ENCODE assay signal across 8 mouse cellular contexts in genomic region chr13:47777206-47778099, GRCm38 (mm10).
DNase-seq lines count a peak whose midpoint lies in the region; ATAC-seq and TF ChIP-seq lines count a peak whose summit lies in the region.

No protein-coding gene starts in this region.

- H3K27me3 ChIP-seq in intestine, embryonic 14.5 days (replicated peaks; ENCODE audit: control insufficient read depth, insufficient read depth, low read length): no peaks in the 10 kb centered on the region
- no peaks in the 10 kb centered on the region for H3K27me3 ChIP-seq in liver, embryonic 12.5 days (replicated peaks)

- H3K9ac ChIP-seq in intestine, embryonic 14.5 days (ENCODE audit: low read length): no peak overlapping the region
- H3K9ac ChIP-seq in liver, embryonic 12.5 days: no peak overlapping the region

- no peaks in the 10 kb centered on the region for H3K36me3 ChIP-seq in intestine, embryonic 14.5 days (ENCODE audit: control insufficient read depth, insufficient read depth, low read length)
- H3K36me3 ChIP-seq in liver, embryonic 12.5 days: no peaks in the 10 kb centered on the region

- intact Hi-C loops in left cerebral cortex, adult 2 months (cut with DNase I): no loop called here

- H3K4me3 ChIP-seq in left cerebral cortex, adult 2 months: peak overlapping the region; percentile 7; the same call in 1 of the 2 replicates
- no peak overlapping the region for H3K4me3 ChIP-seq in intestine, embryonic 14.5 days (ENCODE audit: low read depth, low read length)
- H3K4me3 ChIP-seq in liver, embryonic 12.5 days: no peak overlapping the region

- peak overlapping the region; percentile 2; the same call in 1 of the 2 replicates for H3K4me2 ChIP-seq in intestine, embryonic 14.5 days (ENCODE audit: low read length)
- no peak overlapping the region for H3K4me2 ChIP-seq in liver, embryonic 12.5 days

- ATAC-seq in intestine, embryonic 14.5 days (replicated peaks; ENCODE audit: low FRiP score, low TSS enrichment, low read depth): no peak
- no peak for ATAC-seq in liver, embryonic 12.5 days

- H3K4me1 ChIP-seq in intestine, embryonic 14.5 days (replicated peaks; ENCODE audit: control insufficient read depth, insufficient read depth, low read length): no peaks in the 10 kb centered on the region; the same call in 1 of the 2 replicates
- H3K4me1 ChIP-seq in liver, embryonic 12.5 days: no peaks in the 10 kb centered on the region

- 43% methylated on average over 15 of the region's 15 CpGs for WGBS in intestine, embryonic 14.5 days
- 59% methylated on average over 15 of the region's 15 CpGs for WGBS in liver, embryonic 12.5 days (ENCODE audit: insufficient replicate concordance)

- H3K27ac ChIP-seq in left cerebral cortex, adult 2 months: no peak overlapping the region
- H3K27ac ChIP-seq in intestine, embryonic 14.5 days (ENCODE audit: low read depth): peak overlapping the region; percentile 73
- H3K27ac ChIP-seq in liver, embryonic 12.5 days: no peak overlapping the region

- H3K9me3 ChIP-seq in intestine, embryonic 14.5 days (ENCODE audit: control insufficient read depth, low read length): no peaks in the 10 kb centered on the region
- no peaks in the 10 kb centered on the region for H3K9me3 ChIP-seq in liver, embryonic 12.5 days (replicated peaks)

- no peak for DNase-seq in left cerebral cortex, adult 2 months (ENCODE audit: extremely low spot score in 1 of 2, low spot score in 2 of 2)
- no peak for DNase-seq in left cerebral cortex, adult 11 months (ENCODE audit: low spot score)
- DNase-seq in heart, adult 9 months (ENCODE audit: low spot score in 2 of 2): peak; percentile 10 to 21
- no peak for DNase-seq in intestine, embryonic 14.5 days (ENCODE audit: low spot score)
- peak; percentile 18 for DNase-seq in ovary, postnatal 10 days (ENCODE audit: low spot score)
- DNase-seq in T-cell, adult 2 months (ENCODE audit: low spot score): no peak
- no peak for DNase-seq in layer of hippocampus, adult 9-11 months

- no peak for TF ChIP-seq CTCF in left cerebral cortex, adult 2 months (IDR thresholded peaks at IDR 0.05)

Comparison
In these comparisons a context has a peak if more than half of its experiments do, and no peak if none do; other contexts are left out.
1. DNase-seq: peak in heart, adult 9 months (2 of 2) and ovary, postnatal 10 days (single experiment); none in left cerebral cortex, adult 2 months (0 of 2), left cerebral cortex, adult 11 months (single experiment), intestine, embryonic 14.5 days (single experiment), T-cell, adult 2 months (single experiment) and layer of hippocampus, adult 9-11 months (single experiment).